Mouse (Mus musculus) neural tube, embryonic 14.5 days (tissue): Measurements from ENCODE around the gene Spata16. TPM values are rescaled to one million over a fixed set of nuclear protein-coding genes. Genes with fewer than 3 reads are reported as not detected.
"Not testable (repeated sequence)": the region's sequence is repeated elsewhere in the genome, so short reads cannot be mapped to it uniquely, and the experiment has no call there.

Source experiments
- ATAC-seq: fragments of 200-750 bp; cut with Nextera tagmentation; 2 replicates; pipeline ENCODE4 v1.8.0; 2017; ENCODE audit warnings: low read depth, mild to moderate bottlenecking, moderate TSS enrichment, moderate library complexity
- H3K27ac ChIP-seq: fragments of 300-500 bp; sonication (generic); 2 replicates; pipeline ENCODE4 v1.5.1; 2014; ENCODE audit warnings: low read depth, mild to moderate bottlenecking, control low read depth, low read length, moderate library complexity, mixed read lengths
- H3K27me3 ChIP-seq: fragments of 300-500 bp; sonication (generic); 2 replicates; pipeline ENCODE4 v1.6.1; 2014; ENCODE audit warnings: low read length; ENCODE audit not compliant: control insufficient read depth, insufficient read depth
- H3K36me3 ChIP-seq: fragments of 300-500 bp; sonication (generic); 2 replicates; pipeline ENCODE4 v1.6.1; 2014; ENCODE audit warnings: low read length, mixed read lengths; ENCODE audit not compliant: control insufficient read depth, insufficient read depth
- H3K4me1 ChIP-seq: fragments of 300-500 bp; sonication (generic); 2 replicates; pipeline ENCODE4 v1.6.1; 2014; ENCODE audit warnings: low read length; ENCODE audit not compliant: control insufficient read depth, insufficient read depth
- H3K4me2 ChIP-seq: fragments of 300-500 bp; sonication (generic); 2 replicates; pipeline ENCODE4 v1.6.1; 2014; ENCODE audit warnings: mild to moderate bottlenecking, low read depth, low read length, control low read depth
- H3K4me3 ChIP-seq: fragments of 300-500 bp; sonication (generic); 2 replicates; pipeline ENCODE4 v1.5.1; 2014; ENCODE audit warnings: low read depth, low read length, control low read depth, mixed read lengths
- H3K9ac ChIP-seq: fragments of 300-500 bp; sonication (generic); replicated peaks from 2 replicates; pipeline ENCODE4 v1.6.1; 2014; ENCODE audit warnings: low read depth, mild to moderate bottlenecking, control low read depth, low read length, mixed read lengths
- H3K9me3 ChIP-seq: fragments of 300-500 bp; sonication (generic); 2 replicates; pipeline ENCODE4 v1.6.1; 2016; ENCODE audit warnings: low read length; ENCODE audit not compliant: control insufficient read depth
- WGBS: fragments of 180-500 bp; shearing (Covaris S2); extraction: QIAGEN DNeasy Blood & Tissue Kit; methylation state at CpG from one replicate; pipeline ENCODE4 v1.1.7; 2014; 5-methylcytosine and 5-hydroxymethylcytosine counted together
- polyA plus RNA-seq: library from polyadenylated mRNA; unstranded; fragments of >200 nt; fragmentation: Nextera tagmentation; extraction: Ambion mirVana; gene quantifications from 2 replicates; pipeline ENCODE4 v1.2.1, GENCODE M21; 2014

Gene Spata16
- polyA plus RNA-seq, 1 experiment from 2014 or later = not detected

GRCm38 (mm10) chr3:26685832-26686231 lies 48.4 kb downstream of the Spata16 start:
- Histone ChIP-seq H3K4me3 (no peak overlapping the region), H3K4me1 (no peaks in the 10 kb centered on the region), H3K27me3 (no peaks in the 10 kb centered on the region), H3K27ac (no peak overlapping the region), H3K36me3 (no peaks in the 10 kb centered on the region), H3K9ac (no peak overlapping the region), H3K4me2 (no peak overlapping the region), H3K9me3 (no peaks in the 10 kb centered on the region)
- ATAC-seq = no peak
- WGBS = 81% methylated on average over 3 of the region's 3 CpGs

- not testable (repeated sequence) for H3K4me1 ChIP-seq, H3K27ac ChIP-seq, H3K27me3 ChIP-seq, H3K36me3 ChIP-seq, H3K4me2 ChIP-seq, ATAC-seq, H3K9me3 ChIP-seq, H3K4me3 ChIP-seq, H3K9ac ChIP-seq
- 92% methylated on average over 5 of the region's 5 CpGs for WGBS
Observed at GRCm38 (mm10) chr3:26709492-26709891, 72.1 kb downstream of the Spata16 start.

- Histone ChIP-seq H3K4me2 (no peak overlapping the region), H3K9me3 (no peaks in the 10 kb centered on the region), H3K4me3 (no peak overlapping the region), H3K4me1 (no peaks in the 10 kb centered on the region), H3K9ac (no peak overlapping the region), H3K27ac (no peak overlapping the region), H3K27me3 (no peaks in the 10 kb centered on the region), H3K36me3 (no peaks in the 10 kb centered on the region)
- WGBS = 59% methylated on average over 6 of the region's 6 CpGs
- no peak for ATAC-seq
Observed at GRCm38 (mm10) chr3:26727526-26727925, 90.1 kb downstream of the Spata16 start.

- H3K27me3 ChIP-seq = no peaks in the 10 kb centered on the region
- H3K4me2 ChIP-seq = no peak overlapping the region
- no peaks in the 10 kb centered on the region for H3K36me3 ChIP-seq
- WGBS = 88% methylated on average over 2 of the region's 2 CpGs
- H3K9ac ChIP-seq = no peak overlapping the region
- no peaks in the 10 kb centered on the region for H3K4me1 ChIP-seq
- no peak overlapping the region for H3K4me3 ChIP-seq
- no peak for ATAC-seq
- no peak overlapping the region for H3K27ac ChIP-seq
- no peaks in the 10 kb centered on the region for H3K9me3 ChIP-seq
Observed at GRCm38 (mm10) chr3:26750492-26750891, 113.1 kb downstream of the Spata16 start.

GRCm38 (mm10) chr3:26752441-26752840 lies 115.0 kb downstream of the Spata16 start:
- H3K27me3 ChIP-seq = no peaks in the 10 kb centered on the region
- WGBS = 88% methylated on average over 6 of the region's 6 CpGs
- no peaks in the 10 kb centered on the region for H3K4me1 ChIP-seq
- no peak overlapping the region for H3K27ac ChIP-seq
- no peak overlapping the region for H3K4me2 ChIP-seq
- H3K9ac ChIP-seq = no peak overlapping the region
- no peaks in the 10 kb centered on the region for H3K9me3 ChIP-seq
- H3K4me3 ChIP-seq = no peak overlapping the region
- H3K36me3 ChIP-seq = no peaks in the 10 kb centered on the region
- ATAC-seq = no peak

- H3K4me1 ChIP-seq = no peaks in the 10 kb centered on the region
- no peak overlapping the region for H3K4me2 ChIP-seq
- no peaks in the 10 kb centered on the region for H3K36me3 ChIP-seq
- no peak for ATAC-seq
- H3K27me3 ChIP-seq = no peaks in the 10 kb centered on the region
- H3K9ac ChIP-seq = no peak overlapping the region
- H3K4me3 ChIP-seq = no peak overlapping the region
- no peaks in the 10 kb centered on the region for H3K9me3 ChIP-seq
- 85% methylated on average over 12 of the region's 12 CpGs for WGBS
- H3K27ac ChIP-seq = no peak overlapping the region
Observed at GRCm38 (mm10) chr3:26793334-26794101, 156.1 kb downstream of the Spata16 start.

- Histone ChIP-seq H3K9me3 (no peaks in the 10 kb centered on the region), H3K36me3 (no peaks in the 10 kb centered on the region), H3K27ac (no peak overlapping the region), H3K4me3 (no peak overlapping the region), H3K27me3 (no peaks in the 10 kb centered on the region), H3K9ac (no peak overlapping the region), H3K4me1 (no peaks in the 10 kb centered on the region), H3K4me2 (no peak overlapping the region)
- WGBS = 58% methylated on average over 7 of the region's 7 CpGs
- ATAC-seq = no peak
Observed at GRCm38 (mm10) chr3:26795851-26796538, 158.6 kb downstream of the Spata16 start.

GRCm38 (mm10) chr3:26796954-26797353 lies 159.5 kb downstream of the Spata16 start:
- no peaks in the 10 kb centered on the region for H3K9me3 ChIP-seq
- no peak for ATAC-seq
- H3K9ac ChIP-seq = no peak overlapping the region
- no peak overlapping the region for H3K27ac ChIP-seq
- H3K27me3 ChIP-seq = no peaks in the 10 kb centered on the region
- H3K4me2 ChIP-seq = no peak overlapping the region
- no peaks in the 10 kb centered on the region for H3K4me1 ChIP-seq
- no peaks in the 10 kb centered on the region for H3K36me3 ChIP-seq
- H3K4me3 ChIP-seq = no peak overlapping the region
- WGBS = 72% methylated on average over 1 of the region's 1 CpGs

GRCm38 (mm10) chr3:26814307-26814706 lies 176.9 kb downstream of the Spata16 start:
- Histone ChIP-seq H3K27ac (no peak overlapping the region), H3K9ac (no peak overlapping the region), H3K4me2 (no peak overlapping the region), H3K9me3 (no peaks in the 10 kb centered on the region), H3K4me3 (no peak overlapping the region), H3K27me3 (no peaks in the 10 kb centered on the region), H3K36me3 (no peaks in the 10 kb centered on the region), H3K4me1 (no peaks in the 10 kb centered on the region)
- ATAC-seq = no peak
- 85% methylated on average over 8 of the region's 8 CpGs for WGBS
